Mouse (Mus musculus): ENCODE data around the gene Kcnk4.

Gene Kcnk4

DNA sequence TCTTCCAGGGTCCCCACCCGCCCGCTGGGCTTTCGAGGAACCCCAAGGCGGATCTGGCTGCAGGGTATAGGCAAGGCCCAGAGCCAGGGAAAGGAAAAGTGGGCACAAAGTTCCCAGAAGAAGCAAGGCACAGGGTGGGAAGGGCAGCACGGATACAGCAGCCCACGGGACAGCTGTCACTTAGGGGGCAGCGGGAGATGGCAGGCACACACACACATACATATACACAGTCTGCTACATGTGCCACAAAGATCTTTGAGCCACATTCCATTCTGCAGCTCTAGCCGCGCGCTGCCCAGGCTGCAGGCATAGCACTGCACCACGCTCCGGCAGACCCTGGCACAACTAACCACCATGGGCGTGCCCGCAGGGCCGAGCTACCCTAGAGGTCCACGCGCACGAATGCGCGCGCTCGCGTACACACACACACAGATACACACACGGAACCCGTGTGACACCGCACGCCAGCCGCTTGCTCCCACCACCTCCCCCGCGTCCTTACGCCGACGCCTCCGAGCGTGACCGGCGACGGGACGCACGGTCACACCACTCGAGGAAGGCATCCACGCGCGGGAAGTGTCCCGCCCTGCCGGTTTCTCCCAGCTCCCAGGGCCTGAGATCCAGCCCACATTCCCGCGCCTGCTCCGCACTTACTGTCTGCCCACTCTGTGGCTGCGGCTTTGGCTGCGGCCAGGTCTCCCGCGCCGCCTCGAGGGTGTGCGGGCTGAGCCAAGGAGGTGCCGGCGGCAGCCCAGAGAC is 700 bp downstream of the Kcnk4 start:
- H3K4me3 ChIP-seq (replicated peaks; ENCODE audit: low read length) = peak overlapping the region; percentile 77
- no peaks in the 10 kb centered on the region for H3K9me3 ChIP-seq (ENCODE audit: low read length)
- peaks cover 48% of the 10 kb centered on the region for H3K27me3 ChIP-seq (ENCODE audit: insufficient read depth, low read length)
- TF ChIP-seq POU5F1 (IDR thresholded peaks at IDR 0.05; ENCODE audit: borderline replicate concordance, low read length) (no peak), CTCF (conservative IDR thresholded peaks at IDR 0.05; ENCODE audit: low read length) (no peak), NANOG (IDR thresholded peaks at IDR 0.05; ENCODE audit: borderline replicate concordance, low read length) (no peak)
- H3K4me1 ChIP-seq (replicated peaks; ENCODE audit: low read depth, low read length) = peaks cover 56% of the 10 kb centered on the region
- H3K36me3 ChIP-seq (ENCODE audit: insufficient read depth, low read length) = no peaks in the 10 kb centered on the region

- H3K4me1 ChIP-seq (replicated peaks; ENCODE audit: low read depth, low read length) = peaks cover 59% of the 10 kb centered on the region
- peaks cover 47% of the 10 kb centered on the region for H3K27me3 ChIP-seq (ENCODE audit: insufficient read depth, low read length)
- no peaks in the 10 kb centered on the region for H3K9me3 ChIP-seq (ENCODE audit: low read length)
- peak overlapping the region; percentile 77 for H3K4me3 ChIP-seq (replicated peaks; ENCODE audit: low read length)
- no peaks in the 10 kb centered on the region for H3K36me3 ChIP-seq (ENCODE audit: insufficient read depth, low read length)
- TF ChIP-seq POU5F1 (IDR thresholded peaks at IDR 0.05; ENCODE audit: borderline replicate concordance, low read length) (no peak), CTCF (conservative IDR thresholded peaks at IDR 0.05; ENCODE audit: low read length) (no peak), NANOG (IDR thresholded peaks at IDR 0.05; ENCODE audit: borderline replicate concordance, low read length) (no peak)
These were observed 1.2 kb downstream of the Kcnk4 start for GRCm38 (mm10) chr19:6933102-6933435.

GRCm38 (mm10) chr19:6932018-6932417 is 2.3 kb downstream of the Kcnk4 start:
- TF ChIP-seq CTCF (conservative IDR thresholded peaks at IDR 0.05; ENCODE audit: low read length) = no peak
- TF ChIP-seq NANOG (IDR thresholded peaks at IDR 0.05; ENCODE audit: borderline replicate concordance, low read length) = no peak
- TF ChIP-seq POU5F1 (IDR thresholded peaks at IDR 0.05; ENCODE audit: borderline replicate concordance, low read length) = no peak

GRCm38 (mm10) chr19:6931002-6931401 is 3.3 kb downstream of the Kcnk4 start:
- TF ChIP-seq NANOG (IDR thresholded peaks at IDR 0.05; ENCODE audit: borderline replicate concordance, low read length) = no peak
- TF ChIP-seq CTCF (conservative IDR thresholded peaks at IDR 0.05; ENCODE audit: low read length) = no peak
- no peak for TF ChIP-seq POU5F1 (IDR thresholded peaks at IDR 0.05; ENCODE audit: borderline replicate concordance, low read length)
- peaks cover 79% of the 10 kb centered on the region for H3K4me1 ChIP-seq (replicated peaks; ENCODE audit: low read depth, low read length)
- no peak overlapping the region for H3K4me3 ChIP-seq (replicated peaks; ENCODE audit: low read length)
- no peaks in the 10 kb centered on the region for H3K9me3 ChIP-seq (ENCODE audit: low read length)
- peaks cover 67% of the 10 kb centered on the region for H3K27me3 ChIP-seq (ENCODE audit: insufficient read depth, low read length)
- no peaks in the 10 kb centered on the region for H3K36me3 ChIP-seq (ENCODE audit: insufficient read depth, low read length)

More at GRCm38 (mm10) chr19:6932018-6932417, 2.3 kb downstream of the Kcnk4 start:
- Histone ChIP-seq H3K27me3 (ENCODE audit: insufficient read depth, low read length) (peaks cover 57% of the 10 kb centered on the region), H3K4me3 (replicated peaks; ENCODE audit: low read length) (no peak overlapping the region), H3K4me1 (replicated peaks; ENCODE audit: low read depth, low read length) (peaks cover 69% of the 10 kb centered on the region), H3K36me3 (ENCODE audit: insufficient read depth, low read length) (no peaks in the 10 kb centered on the region), H3K9me3 (ENCODE audit: low read length) (no peaks in the 10 kb centered on the region)

- Histone ChIP-seq H3K4me1 (replicated peaks; ENCODE audit: low read depth, low read length) (peaks cover 84% of the 10 kb centered on the region), H3K36me3 (ENCODE audit: insufficient read depth, low read length) (no peaks in the 10 kb centered on the region), H3K4me3 (replicated peaks; ENCODE audit: low read length) (0 out of 2 replicates have a peak overlapping the region, but pooled peaks have one; percentile 23), H3K27me3 (ENCODE audit: insufficient read depth, low read length) (peaks cover 65% of the 10 kb centered on the region), H3K9me3 (ENCODE audit: low read length) (no peaks in the 10 kb centered on the region)
- TF ChIP-seq NANOG (IDR thresholded peaks at IDR 0.05; ENCODE audit: borderline replicate concordance, low read length) = no peak
These were observed 6.2 kb downstream of the Kcnk4 start for GRCm38 (mm10) chr19:6928080-6928479.

- TF ChIP-seq NANOG (IDR thresholded peaks at IDR 0.05; ENCODE audit: borderline replicate concordance, low read length) (no peak), CTCF (conservative IDR thresholded peaks at IDR 0.05; ENCODE audit: low read length) (no peak), POU5F1 (IDR thresholded peaks at IDR 0.05; ENCODE audit: borderline replicate concordance, low read length) (no peak)
- Histone ChIP-seq H3K4me1 (replicated peaks; ENCODE audit: low read depth, low read length) (peaks cover 82% of the 10 kb centered on the region), H3K36me3 (ENCODE audit: insufficient read depth, low read length) (no peaks in the 10 kb centered on the region), H3K27me3 (ENCODE audit: insufficient read depth, low read length) (peaks cover 62% of the 10 kb centered on the region), H3K4me3 (replicated peaks; ENCODE audit: low read length) (peak overlapping the region; percentile 67), H3K9me3 (ENCODE audit: low read length) (no peaks in the 10 kb centered on the region)
These were observed 7.6 kb downstream of the Kcnk4 start for GRCm38 (mm10) chr19:6926559-6927255.

GRCm38 (mm10) chr19:6925611-6926329 is 8.5 kb downstream of the Kcnk4 start:
- H3K4me1 ChIP-seq (replicated peaks; ENCODE audit: low read depth, low read length) = peaks cover 75% of the 10 kb centered on the region
- H3K36me3 ChIP-seq (ENCODE audit: insufficient read depth, low read length) = no peaks in the 10 kb centered on the region
- peaks cover 60% of the 10 kb centered on the region for H3K27me3 ChIP-seq (ENCODE audit: insufficient read depth, low read length)
- peak overlapping the region; percentile 67 for H3K4me3 ChIP-seq (replicated peaks; ENCODE audit: low read length)
- TF ChIP-seq NANOG (IDR thresholded peaks at IDR 0.05; ENCODE audit: borderline replicate concordance, low read length) = no peak
- no peaks in the 10 kb centered on the region for H3K9me3 ChIP-seq (ENCODE audit: low read length)

GRCm38 (mm10) chr19:6925307-6925573 is 9.1 kb downstream of the Kcnk4 start, which contains the start of gene Catsperz:
Gene Catsperz, minus strand, starts transcription at chr19:6925380.
- Histone ChIP-seq H3K36me3 (ENCODE audit: insufficient read depth, low read length) (no peaks in the 10 kb centered on the region), H3K9me3 (ENCODE audit: low read length) (no peaks in the 10 kb centered on the region), H3K4me1 (replicated peaks; ENCODE audit: low read depth, low read length) (peaks cover 75% of the 10 kb centered on the region), H3K27me3 (ENCODE audit: insufficient read depth, low read length) (peaks cover 60% of the 10 kb centered on the region), H3K4me3 (replicated peaks; ENCODE audit: low read length) (peak within 1 kb of the TSS; percentile 67)
- TF ChIP-seq POU5F1 (IDR thresholded peaks at IDR 0.05; ENCODE audit: borderline replicate concordance, low read length) (no peak), CTCF (conservative IDR thresholded peaks at IDR 0.05; ENCODE audit: low read length) (no peak), NANOG (IDR thresholded peaks at IDR 0.05; ENCODE audit: borderline replicate concordance, low read length) (no peak)

Measured in E14TG2a.4 (cell line).